Mouse (Mus musculus) T-cell, adult 2 months (primary cell): ENCODE measurements around the gene Aspscr1.
A peak's percentile ranks its signal among the peaks of the same experiment; 100 is the strongest.

Experiments
- DNase-seq: peaks from one replicate; pipeline ENCODE4 v3.0.0; 2022; ENCODE audit warnings: low spot score

Gene Aspscr1

GRCm38 (mm10) chr11:120683536-120683935, 10.8 kb downstream of the Aspscr1 start:
- no peak for DNase-seq

GRCm38 (mm10) chr11:120684086-120684485, 11.3 kb downstream of the Aspscr1 start:
- no peak for DNase-seq

DNA sequence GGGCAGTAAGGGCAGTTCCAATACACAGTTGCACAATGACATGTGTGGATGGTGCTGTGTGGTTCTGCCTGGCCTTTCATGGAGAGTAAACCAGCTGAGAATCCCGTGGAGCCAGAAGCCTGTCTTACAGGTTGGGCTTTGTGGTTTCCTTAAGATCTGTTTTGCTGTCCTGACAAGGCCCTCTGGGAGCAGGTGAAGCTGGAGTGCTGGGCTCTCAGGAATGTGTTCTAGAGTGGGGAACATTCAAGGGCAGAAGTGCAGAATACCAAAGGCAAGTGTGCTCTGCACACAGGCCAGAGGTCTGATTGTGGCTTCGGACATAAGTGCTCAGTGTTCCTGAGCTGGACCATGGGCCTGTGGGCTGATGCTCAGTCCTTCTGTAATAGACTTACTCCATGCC, 11.9 kb downstream of the Aspscr1 start:
- no peak for DNase-seq

GRCm38 (mm10) chr11:120686650-120687272, 14.0 kb downstream of the Aspscr1 start:
- DNase-seq, result no peak

GRCm38 (mm10) chr11:120689365-120689764, 16.6 kb downstream of the Aspscr1 start:
- DNase-seq, result no peak

DNA sequence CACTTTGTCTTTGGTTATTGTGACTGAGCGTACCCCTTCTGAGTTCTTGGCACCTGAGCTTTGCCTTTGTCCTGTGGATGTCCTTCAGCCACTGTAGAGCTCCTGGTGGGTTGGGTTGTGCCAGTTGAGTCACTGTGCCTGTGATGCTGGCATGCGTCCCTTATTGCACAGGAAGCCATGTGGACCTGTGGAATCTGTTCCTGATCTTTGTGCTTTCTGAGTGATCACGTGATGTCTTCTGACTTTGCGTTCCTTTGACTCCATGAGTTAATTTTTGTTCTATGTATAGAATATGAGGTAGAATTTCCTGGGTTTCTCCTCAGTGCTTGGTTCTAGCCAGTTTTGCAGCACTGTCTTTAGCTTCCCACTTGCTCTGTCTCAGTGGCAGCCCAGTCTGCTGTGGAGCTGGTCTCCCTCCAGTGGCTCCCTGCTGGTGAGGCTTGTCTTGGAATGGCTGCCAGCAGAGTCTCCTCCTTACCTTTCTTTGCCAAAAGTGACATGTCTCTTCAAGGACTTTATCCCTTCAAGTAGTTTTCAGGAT, 19.8 kb downstream of the Aspscr1 start:
- DNase-seq, result no peak

GRCm38 (mm10) chr11:120693461-120693860, 20.7 kb downstream of the Aspscr1 start:
- no peak for DNase-seq

DNA sequence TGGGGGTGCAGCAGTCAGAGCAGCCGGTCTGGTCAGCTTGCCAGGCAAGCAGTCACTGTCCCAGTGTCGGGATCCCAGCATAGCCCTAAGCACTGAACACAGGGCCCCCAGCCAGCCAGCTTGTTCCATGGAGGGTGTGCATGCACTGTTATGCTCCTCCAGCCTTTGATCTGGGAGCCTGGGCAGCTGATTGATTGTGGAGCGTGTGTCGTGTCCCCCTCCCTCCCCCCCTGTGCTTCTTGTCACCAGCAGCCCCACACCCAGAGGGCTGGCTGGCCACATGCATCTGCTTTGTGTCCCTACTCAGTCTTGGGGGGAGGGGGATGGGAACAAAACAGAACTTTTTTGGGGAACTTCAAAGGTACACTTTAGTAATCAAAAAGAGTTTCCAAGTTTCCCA, 22.4 kb downstream of the Aspscr1 start:
- DNase-seq, result no peak

GRCm38 (mm10) chr11:120695641-120696040, 22.9 kb downstream of the Aspscr1 start:
- no peak for DNase-seq

DNA sequence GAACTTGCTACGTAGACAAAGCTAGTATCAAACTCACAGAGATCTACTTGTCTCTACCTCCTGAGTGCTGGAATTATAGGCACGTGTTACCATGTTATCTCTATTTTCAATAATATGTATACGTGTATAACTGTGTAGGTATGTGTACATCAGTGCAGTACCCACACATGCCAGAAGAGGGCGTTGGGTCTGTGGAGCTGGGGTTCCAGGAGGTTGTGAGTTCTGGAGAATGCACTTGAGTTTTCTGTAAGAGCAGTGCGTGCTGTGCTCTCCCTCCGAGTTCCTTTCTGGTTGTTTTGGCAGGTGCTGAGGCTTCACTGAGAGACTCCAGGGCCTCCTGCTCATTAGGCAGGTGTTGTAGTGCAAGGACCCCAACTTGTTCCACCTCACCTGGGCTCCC, 23.8 kb downstream of the Aspscr1 start:
- no peak for DNase-seq

DNA sequence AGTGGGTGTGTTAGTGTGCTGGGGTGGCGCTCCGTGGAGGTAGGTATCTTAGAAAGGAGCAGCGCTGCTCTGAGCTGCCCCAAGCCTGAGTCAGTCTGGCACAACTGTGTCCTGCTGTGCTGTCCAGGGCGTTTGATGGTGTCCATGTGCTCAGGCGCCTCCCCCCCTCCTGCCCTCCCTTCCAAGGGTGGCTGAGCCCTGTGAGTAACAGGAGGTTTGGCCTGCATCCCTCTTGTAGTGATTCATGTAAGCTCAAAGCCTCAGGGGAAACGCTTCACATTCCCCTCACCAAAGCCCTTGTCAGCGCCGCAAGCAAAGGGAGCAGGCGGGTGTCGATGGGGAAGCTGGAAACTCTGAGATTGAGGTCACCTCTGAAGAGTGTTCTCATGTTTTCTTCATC, 25.0 kb downstream of the Aspscr1 start:
- DNase-seq, result no peak

DNA sequence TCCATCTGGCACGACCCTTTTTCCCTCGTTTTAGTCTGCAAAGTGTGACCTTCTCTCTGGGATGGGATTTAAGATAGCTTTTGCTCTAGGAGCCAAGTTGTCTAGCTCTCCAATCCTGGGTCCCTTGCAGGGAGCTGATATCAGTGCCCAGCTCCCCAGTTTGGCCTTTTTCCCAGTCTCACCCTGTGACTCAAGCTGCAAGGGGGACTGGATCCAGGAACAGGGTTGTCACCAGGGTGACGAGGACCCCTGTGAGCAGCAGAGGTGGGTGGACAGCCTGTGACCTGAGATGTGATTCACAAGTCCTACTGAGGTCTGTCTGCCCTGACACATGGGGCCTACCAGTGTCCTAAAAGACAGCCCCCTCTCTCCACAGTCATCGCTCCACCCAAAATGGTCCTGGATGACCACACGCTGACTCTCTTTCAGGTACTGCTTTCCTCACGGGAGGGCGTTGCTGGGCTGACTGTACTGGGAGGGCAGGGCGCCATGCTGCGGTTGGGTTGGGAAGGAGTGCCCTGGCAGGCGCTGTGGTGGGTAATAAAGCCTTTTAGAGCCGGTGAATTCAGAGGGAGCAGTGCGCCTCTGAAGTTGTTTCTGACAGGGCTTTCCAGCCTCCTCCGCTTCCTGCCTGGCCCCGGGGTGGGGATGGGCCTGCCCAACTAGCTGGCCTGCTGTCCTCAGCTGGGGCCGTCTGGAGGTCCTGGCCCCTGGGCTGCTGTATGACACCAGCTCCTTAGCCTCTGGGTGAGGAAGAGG, 31.1 kb downstream of the Aspscr1 start:
- no peak for DNase-seq

GRCm38 (mm10) chr11:120704486-120705325, 31.9 kb downstream of the Aspscr1 start:
- DNase-seq, result no peak

DNA sequence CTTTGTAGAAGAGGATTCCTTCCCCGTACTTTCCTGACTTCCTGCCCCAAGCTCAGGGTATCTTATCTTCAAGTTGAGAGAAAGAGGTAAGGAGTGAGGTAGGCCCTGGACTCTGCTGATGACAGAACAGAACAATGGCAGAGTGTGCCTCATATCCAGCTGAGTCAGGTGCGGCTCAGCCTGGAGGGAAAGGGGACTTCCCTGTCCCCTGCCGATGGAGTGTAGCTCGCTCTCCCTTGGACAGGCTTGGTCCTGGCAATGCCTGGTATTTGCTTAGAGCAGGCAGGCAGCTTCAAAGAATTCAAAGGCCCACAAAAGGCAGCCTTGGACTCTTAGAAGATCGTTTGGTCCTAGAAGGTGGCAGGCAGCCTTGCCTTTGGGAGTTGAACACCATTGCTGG, 33.3 kb downstream of the Aspscr1 start:
- DNase-seq, result no peak

- no peak for DNase-seq
Observed at GRCm38 (mm10) chr11:120707225-120707624, 34.5 kb downstream of the Aspscr1 start.

DNA sequence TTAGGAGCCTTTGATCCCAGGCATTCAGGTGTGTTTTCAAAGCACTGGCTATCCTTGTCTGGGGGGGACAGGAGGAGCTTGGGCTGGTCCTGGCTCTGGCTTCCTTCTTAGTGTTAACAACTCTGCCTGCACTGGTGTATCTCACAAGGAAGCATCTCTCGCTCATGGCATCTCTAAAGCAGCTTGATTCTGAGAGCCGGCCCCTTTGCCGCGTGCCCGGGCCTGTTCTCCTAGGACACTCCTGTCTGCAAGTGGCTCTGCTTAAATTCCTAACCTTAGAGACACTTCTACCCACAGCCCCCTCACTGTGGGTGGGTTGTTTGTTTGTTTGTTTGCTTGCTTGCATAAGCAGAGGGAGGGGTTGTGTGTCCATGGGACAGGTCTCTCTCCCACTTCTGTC, 35.2 kb downstream of the Aspscr1 start:
- DNase-seq, result no peak

DNA sequence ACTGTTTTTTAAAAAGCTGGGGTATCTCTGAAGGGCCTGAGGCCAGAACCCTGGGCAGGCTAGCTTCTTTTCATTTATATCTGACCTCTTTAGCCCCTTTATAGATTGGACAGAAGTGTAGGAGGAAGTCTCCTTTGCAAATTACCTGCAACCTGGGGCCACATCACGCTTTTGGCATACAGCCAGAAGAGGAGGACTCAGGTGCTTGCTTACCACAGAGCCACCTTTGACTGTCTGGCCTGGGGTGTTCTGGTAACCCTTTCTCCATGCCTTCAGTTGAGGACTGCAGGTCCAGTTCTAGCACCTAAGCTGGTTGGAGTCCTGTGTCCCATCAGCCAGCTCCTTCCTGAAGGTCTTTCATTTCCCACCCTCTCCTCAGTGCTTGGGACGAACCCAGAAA, 36.8 kb downstream of the Aspscr1 start:
- DNase-seq, result no peak

DNA sequence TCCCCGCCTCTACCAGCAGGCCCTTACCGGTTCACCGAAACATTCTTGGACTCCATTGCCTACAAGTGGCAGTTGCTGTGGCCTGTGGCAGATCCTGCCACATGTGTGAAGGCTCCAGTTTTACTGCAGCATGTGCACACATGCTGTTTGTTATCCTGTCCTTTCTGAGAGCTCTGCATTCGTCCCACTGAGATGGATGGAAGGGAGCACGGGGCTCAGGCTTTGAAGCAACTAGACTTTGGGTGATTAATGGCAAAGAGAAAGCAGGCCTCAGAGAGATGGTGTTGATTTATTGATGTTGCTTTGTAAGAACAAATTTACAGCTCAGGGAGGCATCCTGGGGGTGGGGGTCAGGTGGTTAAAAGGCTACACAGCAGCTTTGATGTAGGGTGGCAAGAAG, 37.9 kb downstream of the Aspscr1 start:
- no peak for DNase-seq

- no peak for DNase-seq
Observed at GRCm38 (mm10) chr11:120711980-120712604, 39.3 kb downstream of the Aspscr1 start.

DNA sequence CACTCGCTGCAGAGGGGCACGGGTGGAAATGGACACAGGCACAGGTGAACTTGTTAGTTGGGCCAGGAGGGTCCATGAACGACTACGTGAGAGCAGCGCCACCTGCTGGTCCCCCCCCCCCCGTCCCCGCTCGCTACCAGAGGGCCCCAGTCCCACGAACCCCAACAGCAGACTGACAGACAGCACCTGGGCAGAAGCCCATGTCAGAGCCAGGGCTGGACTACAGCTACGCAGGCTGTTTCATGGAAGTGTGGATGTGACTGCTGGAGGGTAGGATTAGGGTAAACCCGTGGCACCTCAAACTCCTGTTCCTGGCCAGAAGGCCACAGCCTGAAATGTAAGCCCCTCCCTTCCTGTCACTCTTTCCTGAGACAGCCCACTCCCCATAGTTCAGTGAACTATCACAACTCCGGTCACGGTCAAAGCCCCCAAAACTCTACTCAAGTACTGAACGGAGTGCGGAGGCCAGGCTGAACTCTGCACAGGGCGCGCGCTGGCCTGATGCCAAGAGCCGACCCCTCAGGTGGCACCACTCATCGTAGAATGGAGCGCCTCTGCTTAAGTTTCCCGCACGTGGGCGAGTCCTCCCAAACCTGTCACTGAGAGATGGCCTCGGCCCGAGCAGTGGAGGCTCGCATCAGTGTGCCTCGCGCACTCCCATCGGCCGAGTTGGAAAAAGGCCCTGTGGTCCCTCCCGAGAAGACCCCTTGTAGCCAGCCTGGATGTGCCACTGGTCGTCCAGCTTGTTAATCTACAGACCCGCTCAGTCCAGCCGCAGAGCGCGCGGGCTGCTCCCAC, 40.2 kb downstream of the Aspscr1 start:
- DNase-seq, result peak; percentile 54
